Mouse (Mus musculus) G1E (cell line): ENCODE results near the gene Rinl. TPM values are rescaled to one million over a fixed set of nuclear protein-coding genes. Genes with fewer than 3 reads are reported as not detected.

Experiments used
- ATAC-seq: 2 replicates; pipeline ENCODE4 v1.8.0; 2016; ENCODE audit warnings: mild to moderate bottlenecking; ENCODE audit not compliant: insufficient number of reproducible peaks, poor library complexity, low FRiP score, severe bottlenecking; ENCODE audit errors: extremely low read depth
- DNase-seq: peaks from one replicate; pipeline ENCODE4 v3.0.0; 2012; ENCODE audit warnings: low spot score
- H3K27me3 ChIP-seq: 2 replicates; pipeline ENCODE4 v1.6.1; 2012; ENCODE audit warnings: mild to moderate bottlenecking, low read length, inconsistent platforms; ENCODE audit not compliant: insufficient read depth
- H3K36me3 ChIP-seq: replicated peaks from 2 replicates; pipeline ENCODE3; 2012; ENCODE audit warnings: mild to moderate bottlenecking, inconsistent platforms
- H3K4me1 ChIP-seq: 2 replicates; pipeline ENCODE4 v1.6.1; 2012; ENCODE audit warnings: low read depth, low read length, inconsistent platforms, mixed read lengths; ENCODE audit not compliant: insufficient read depth
- H3K4me3 ChIP-seq: 2 replicates; pipeline ENCODE4 v1.5.1; 2012; ENCODE audit warnings: low read depth, mild to moderate bottlenecking, inconsistent platforms, low read length, moderate library complexity, mixed read lengths
- H3K9me3 ChIP-seq: replicated peaks from 2 replicates; pipeline ENCODE4 v1.6.1; 2012; ENCODE audit warnings: inconsistent platforms
- CTCF ChIP-seq: IDR thresholded peaks from 2 replicates; pipeline ENCODE4 v1.5.1; 2012; ENCODE audit warnings: low read depth, low read length, inconsistent platforms, mixed read lengths
- GATA1 ChIP-seq: IDR thresholded peaks from 2 replicates; pipeline ENCODE4 v1.6.1; 2012; ENCODE audit warnings: borderline replicate concordance, low read length, inconsistent platforms, mixed read lengths
- GATA2 ChIP-seq: IDR thresholded peaks from 2 replicates; pipeline ENCODE4 v1.6.1; 2012; ENCODE audit warnings: low read depth, low read length, inconsistent platforms, borderline replicate concordance
- POLR2AphosphoS5 ChIP-seq: IDR thresholded peaks from 2 replicates; pipeline ENCODE4 v1.6.1; 2012; ENCODE audit warnings: low read depth, low read length, inconsistent platforms; ENCODE audit not compliant: insufficient replicate concordance
- TAL1 ChIP-seq: conservative IDR thresholded peaks from 2 replicates; pipeline ENCODE4 v1.6.1; 2012; ENCODE audit warnings: low read depth, low read length, inconsistent platforms, mixed read lengths
- polyA plus RNA-seq: library from polyadenylated mRNA; stranded (reverse); fragments of >175 nt; gene quantifications from 2 replicates; pipeline ENCODE4 v1.2.3, GENCODE M21; 2012
- total RNA-seq, 2 experiments: library from RNA; stranded (forward) in 1 of 2; stranded (reverse) in 1 of 2; fragments of 200-1000 nt in 1 of 2; fragments of >200 nt in 1 of 2; fragmentation: Nextera tagmentation in 1 of 2; gene quantifications; 2 replicates each; pipeline ENCODE4 v1.2.3; 2014 to 2017

The Rinl gene
- total and polyA plus RNA-seq, 3 experiments, result 1.4 to 1.8 (median 1.4) TPM

- ATAC-seq, result no peak
- Histone ChIP-seq H3K9me3 (no peaks in the 10 kb centered on the region), H3K4me1 (peaks cover 34% of the 10 kb centered on the region), H3K4me3 (no peak overlapping the region), H3K27me3 (no peaks in the 10 kb centered on the region), H3K36me3 (no peaks in the 10 kb centered on the region)
- TF ChIP-seq TAL1 (no peak), POLR2AphosphoS5 (no peak), GATA2 (no peak), GATA1 (no peak), CTCF (no peak)
- no peak for DNase-seq
These were observed 15.0 kb downstream of the Rinl start for GRCm38 (mm10) chr7:28803756-28804155.

GRCm38 (mm10) chr7:28806869-28807268 lies 18.1 kb downstream of the Rinl start:
- TF ChIP-seq GATA2 (no peak), GATA1 (no peak), TAL1 (no peak), POLR2AphosphoS5 (no peak), CTCF (no peak)
- DNase-seq, result no peak
- Histone ChIP-seq H3K4me3 (no peak overlapping the region), H3K4me1 (peaks cover 41% of the 10 kb centered on the region), H3K36me3 (peaks cover 2% of the 10 kb centered on the region), H3K27me3 (no peaks in the 10 kb centered on the region), H3K9me3 (no peaks in the 10 kb centered on the region)
- ATAC-seq, result no peak

- no peak for ATAC-seq
- Histone ChIP-seq H3K36me3 (peaks cover 11% of the 10 kb centered on the region), H3K4me1 (peaks cover 43% of the 10 kb centered on the region), H3K9me3 (no peaks in the 10 kb centered on the region), H3K27me3 (no peaks in the 10 kb centered on the region), H3K4me3 (peak overlapping the region; percentile 91)
- no peak for TF ChIP-seq GATA2
- no peak for TF ChIP-seq CTCF
- TF ChIP-seq TAL1, result no peak
- no peak for TF ChIP-seq POLR2AphosphoS5
- TF ChIP-seq GATA1, result no peak
- no peak for DNase-seq
These were observed 19.0 kb downstream of the Rinl start for GRCm38 (mm10) chr7:28807641-28808220.

GRCm38 (mm10) chr7:28808221-28808941 lies 19.6 kb downstream of the Rinl start, which contains the start of gene Hnrnpl:
Gene Hnrnpl, plus strand, starts transcription at chr7:28808541.
- H3K4me3 ChIP-seq, result peak within 1 kb of the TSS; percentile 91
- no peak for ATAC-seq
- H3K27me3 ChIP-seq, result no peaks in the 10 kb centered on the region
- no peak for TF ChIP-seq GATA1
- no peak for TF ChIP-seq CTCF
- TF ChIP-seq TAL1, result peak; percentile 39
- no peak for TF ChIP-seq GATA2
- no peaks in the 10 kb centered on the region for H3K9me3 ChIP-seq
- peak; percentile 53 for DNase-seq
- H3K36me3 ChIP-seq, result peaks cover 17% of the 10 kb centered on the region
- peaks cover 43% of the 10 kb centered on the region for H3K4me1 ChIP-seq

GRCm38 (mm10) chr7:28808957-28809393 lies 20.2 kb downstream of the Rinl start:
- peak overlapping the region; percentile 91 for H3K4me3 ChIP-seq
- no peak for TF ChIP-seq TAL1
- TF ChIP-seq POLR2AphosphoS5, result 0 out of 2 replicates have a peak, but pooled peaks have one; percentile 20
- no peaks in the 10 kb centered on the region for H3K27me3 ChIP-seq
- ATAC-seq (peak; percentile 35), DNase-seq (peak; percentile 91)
- peaks cover 23% of the 10 kb centered on the region for H3K36me3 ChIP-seq
- peaks cover 46% of the 10 kb centered on the region for H3K4me1 ChIP-seq
- no peaks in the 10 kb centered on the region for H3K9me3 ChIP-seq

GRCm38 (mm10) chr7:28809401-28810089 lies 20.8 kb downstream of the Rinl start:
- Histone ChIP-seq H3K27me3 (no peaks in the 10 kb centered on the region), H3K4me1 (peaks cover 52% of the 10 kb centered on the region), H3K9me3 (no peaks in the 10 kb centered on the region), H3K4me3 (peak overlapping the region; percentile 91), H3K36me3 (peaks cover 29% of the 10 kb centered on the region)
- ATAC-seq (no peak), DNase-seq (no peak)
- TF ChIP-seq CTCF, result no peak
- no peak; the same call in 1 of the 2 replicates for TF ChIP-seq POLR2AphosphoS5
- no peak for TF ChIP-seq GATA1
- no peak for TF ChIP-seq TAL1
- no peak for TF ChIP-seq GATA2
